Mouse (Mus musculus) CH12.LX (cell line): Measurements from ENCODE around the gene Ehmt2.
"Not testable (repeated sequence)": the region's sequence is repeated elsewhere in the genome, so short reads cannot be mapped to it uniquely, and the experiment has no call there.

Experiments
- CTCF ChIP-seq, 2 experiments: IDR thresholded peaks in 1 of 2; conservative IDR thresholded peaks in 1 of 2; 2 replicates each; pipeline ENCODE4 v1.5.1; 2011 to 2012; ENCODE audit warnings: low read depth in 2 of 2, low read length in 2 of 2, improper control_type of control experiment in 1 of 2, inconsistent platforms in 1 of 2, mild to moderate bottlenecking in 1 of 2, moderate library complexity in 1 of 2
- E2F4 ChIP-seq: IDR thresholded peaks from 2 replicates; pipeline ENCODE4 v1.6.1; 2011; ENCODE audit warnings: low read depth, low read length, improper control_type of control experiment; ENCODE audit not compliant: insufficient replicate concordance
- ELF1 ChIP-seq: IDR thresholded peaks from 2 replicates; pipeline ENCODE4 v1.6.1; 2014; ENCODE audit warnings: low read depth, mild to moderate bottlenecking, inconsistent platforms, low read length, improper control_type of control experiment
- GABPA ChIP-seq: IDR thresholded peaks from 2 replicates; pipeline ENCODE4 v1.6.1; 2012; ENCODE audit warnings: low read depth, low read length, improper control_type of control experiment, inconsistent platforms; ENCODE audit not compliant: insufficient replicate concordance
- JUN ChIP-seq: IDR thresholded peaks from 2 replicates; pipeline ENCODE4 v1.6.1; 2011; ENCODE audit warnings: low read depth, mild to moderate bottlenecking, low read length, improper control_type of control experiment, moderate library complexity; ENCODE audit not compliant: insufficient read depth
- JUND ChIP-seq: conservative IDR thresholded peaks from 2 replicates; pipeline ENCODE4 v1.6.1; 2011; ENCODE audit warnings: low read depth, low read length, improper control_type of control experiment
- MAFK ChIP-seq: IDR thresholded peaks from 2 replicates; pipeline ENCODE4 v1.6.1; 2011; ENCODE audit warnings: low read length, improper control_type of control experiment; ENCODE audit not compliant: insufficient replicate concordance
- MAX ChIP-seq: IDR thresholded peaks from 2 replicates; pipeline ENCODE4 v1.6.1; 2011; ENCODE audit warnings: low read length, improper control_type of control experiment
- MEF2A ChIP-seq: IDR thresholded peaks from 2 replicates; pipeline ENCODE4 v1.6.1; 2014; ENCODE audit warnings: low read depth, mild to moderate bottlenecking, inconsistent platforms, low read length, improper control_type of control experiment, borderline replicate concordance
- NRF1 ChIP-seq: IDR thresholded peaks from 2 replicates; pipeline ENCODE4 v1.6.1; 2014; ENCODE audit warnings: low read depth, mild to moderate bottlenecking, inconsistent platforms, low read length, improper control_type of control experiment, moderate library complexity
- POLR2A ChIP-seq: IDR thresholded peaks from 2 replicates; pipeline ENCODE4 v1.6.1; 2011; ENCODE audit warnings: low read depth, mild to moderate bottlenecking, improper control_type of control experiment, low read length
- UBTF ChIP-seq: IDR thresholded peaks from 2 replicates; pipeline ENCODE4 v1.6.1; 2012; ENCODE audit warnings: low read depth, mild to moderate bottlenecking, inconsistent platforms, low read length, improper control_type of control experiment, moderate library complexity

- not testable (repeated sequence) for TF ChIP-seq MAX; JUN; JUND; POLR2A; UBTF; MAFK; E2F4; NRF1; CTCF (conservative IDR thresholded peaks at IDR 0.05 in 1 of 2, IDR thresholded peaks at IDR 0.05 in 1 of 2; ENCODE audit: low read depth in 2 of 2, low read length in 2 of 2); MEF2A; GABPA; ELF1
Measured at GRCm38 (mm10) chr17:34957291-34957690, 59.0 kb downstream of the Ehmt2 start.
